Mouse (Mus musculus): ENCODE measurements around the gene Gm8773.

Gene Gm8773

GRCm38 (mm10) chr5:5573749-5574317, at the start of gene Gm8773:
Gm8773 (plus strand) TSS chr5:5573799.
- DNase-seq (ENCODE audit: low spot score in 2 of 2), result peak in 1 of 2 experiments; percentile 14

DNA sequence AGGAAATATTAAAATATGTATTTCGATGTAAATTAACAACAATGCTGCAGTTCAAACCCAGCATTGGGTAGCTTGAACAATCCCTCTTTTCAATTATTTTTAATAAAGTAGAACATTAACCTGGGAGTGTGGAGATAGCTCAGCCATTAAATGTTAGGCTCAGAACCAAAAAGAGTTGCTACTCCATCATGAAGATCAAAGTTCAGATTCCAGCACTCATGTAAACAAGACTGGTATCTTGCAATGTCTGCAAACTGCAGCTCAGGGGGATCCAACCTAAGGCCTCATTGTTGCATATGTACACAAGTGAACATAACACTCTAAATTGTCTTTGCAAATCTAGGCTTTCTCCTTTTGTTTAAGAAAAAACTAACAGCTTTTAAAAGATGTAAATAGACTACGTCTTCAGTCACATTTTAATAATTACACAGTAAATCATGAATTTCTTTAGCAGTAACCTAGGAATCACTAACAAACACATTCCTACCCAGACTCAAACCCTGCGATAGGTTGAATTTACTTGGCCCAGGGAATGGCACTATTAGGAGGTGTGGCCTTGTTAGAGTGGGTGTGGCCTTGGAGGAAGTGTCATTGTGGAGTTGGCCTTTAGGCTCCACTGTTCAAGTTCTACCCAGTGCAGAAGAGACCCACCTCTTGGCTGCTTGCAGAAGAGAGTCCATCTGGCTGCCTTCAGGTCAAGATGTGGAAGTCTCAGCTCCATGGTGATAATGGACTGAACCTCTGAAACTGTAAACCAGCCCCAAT, 39.8 kb upstream of the Gm8773 start:
- no peak for DNase-seq (ENCODE audit: low spot score in 2 of 2)

DNA sequence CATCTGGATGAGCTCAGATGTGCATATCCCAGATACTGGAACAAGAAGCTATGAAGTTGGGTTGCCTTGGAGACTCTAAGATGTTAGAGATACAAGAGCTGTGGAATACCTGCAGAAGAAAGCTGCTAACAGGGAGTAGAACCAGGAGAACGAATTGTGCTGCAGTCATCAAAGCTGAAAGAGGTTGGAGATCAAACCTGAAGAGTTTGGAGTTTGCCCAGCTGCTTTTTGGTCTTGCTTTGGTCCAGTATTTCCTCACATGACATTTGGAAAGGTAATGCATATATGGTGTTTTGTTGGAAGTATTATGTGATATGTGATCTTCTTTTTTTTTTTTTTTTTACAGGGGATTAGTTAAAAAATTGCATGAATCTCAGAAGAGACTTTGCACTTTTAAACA, 37.5 kb upstream of the Gm8773 start:
- DNase-seq (ENCODE audit: low spot score in 2 of 2), result no peak

DNA sequence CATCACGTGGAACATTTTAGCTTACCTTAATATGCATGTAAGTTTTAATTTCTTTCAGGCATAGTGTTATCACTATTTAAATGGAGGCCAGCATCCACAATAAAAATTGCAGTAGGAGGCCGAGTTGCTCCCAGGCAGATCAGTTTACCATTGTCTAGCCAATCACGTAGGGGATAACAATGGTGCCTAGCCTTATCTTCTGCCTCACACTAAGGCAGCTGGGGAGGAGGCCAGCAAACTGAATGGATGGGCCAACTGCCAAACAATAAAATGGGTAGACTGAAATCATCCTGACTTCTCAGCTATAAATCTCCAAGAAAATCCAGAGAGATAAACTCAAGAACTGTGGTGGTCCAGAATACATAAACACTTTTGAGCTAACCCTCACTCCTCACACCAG, 33.8 kb upstream of the Gm8773 start:
- no peak for DNase-seq (ENCODE audit: low spot score in 2 of 2)

GRCm38 (mm10) chr5:5540385-5540784, 33.2 kb upstream of the Gm8773 start:
- DNase-seq (ENCODE audit: low spot score in 2 of 2), result no peak

- no peak for DNase-seq (ENCODE audit: low spot score in 2 of 2)
These were observed 22.5 kb upstream of the Gm8773 start for GRCm38 (mm10) chr5:5551110-5551509.

- peak; percentile 91 to 94 for DNase-seq (ENCODE audit: low spot score in 2 of 2)
These were observed 14.4 kb upstream of the Gm8773 start, which contains the start of gene Gtpbp10 for GRCm38 (mm10) chr5:5559079-5559740. Gtpbp10 (minus strand) TSS chr5:5559538.

DNA sequence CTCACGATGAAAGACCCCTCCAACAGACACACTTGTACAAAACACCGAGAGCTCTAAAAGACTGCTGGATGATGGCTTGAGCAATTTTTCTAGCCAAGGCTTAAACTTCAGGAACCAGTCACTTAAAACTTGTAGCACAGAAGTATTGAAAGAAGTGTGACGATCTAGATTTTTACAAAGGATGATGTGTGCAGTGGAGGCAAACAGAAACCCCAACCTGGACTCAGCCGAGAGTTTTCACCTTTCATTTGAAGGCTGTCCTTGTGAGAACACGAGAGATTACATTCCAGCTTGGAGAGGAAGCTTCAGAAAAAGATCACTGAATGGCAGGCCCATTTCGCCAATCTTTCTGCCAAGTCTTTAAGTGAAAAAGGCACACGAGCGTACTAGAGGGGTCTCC, 13.8 kb upstream of the Gm8773 start:
- no peak for DNase-seq (ENCODE audit: low spot score in 2 of 2)

DNA sequence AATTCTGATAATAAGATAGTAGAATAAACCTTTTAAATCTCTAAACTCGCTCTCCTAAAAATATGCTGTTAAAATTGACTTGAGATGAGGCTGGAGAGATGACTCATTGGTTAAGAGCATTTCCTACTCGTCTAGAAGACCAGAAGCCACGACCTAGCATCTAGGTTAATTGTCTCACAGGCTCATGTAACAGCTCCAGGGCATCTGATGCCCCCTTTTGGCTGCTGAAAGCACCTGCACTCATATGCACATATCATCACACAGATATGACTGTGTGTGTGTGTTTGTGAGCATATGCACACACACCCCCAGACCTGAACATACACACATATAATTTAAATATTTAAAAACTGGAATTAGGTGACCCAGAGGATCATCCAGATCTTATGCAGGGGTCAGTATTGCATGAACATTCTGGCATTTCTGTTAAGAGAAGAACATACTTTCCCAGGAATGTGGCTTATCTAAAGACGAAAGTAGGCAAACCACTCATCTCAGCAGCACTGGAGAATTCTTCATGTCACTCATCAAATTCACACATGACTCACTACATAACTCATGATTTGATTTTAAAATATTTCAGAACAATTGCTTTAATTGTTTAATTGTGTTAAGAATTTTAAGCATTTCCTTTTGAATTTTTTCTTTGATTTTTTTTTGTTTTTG, 12.4 kb upstream of the Gm8773 start:
- DNase-seq (ENCODE audit: low spot score in 2 of 2), result no peak

DNA sequence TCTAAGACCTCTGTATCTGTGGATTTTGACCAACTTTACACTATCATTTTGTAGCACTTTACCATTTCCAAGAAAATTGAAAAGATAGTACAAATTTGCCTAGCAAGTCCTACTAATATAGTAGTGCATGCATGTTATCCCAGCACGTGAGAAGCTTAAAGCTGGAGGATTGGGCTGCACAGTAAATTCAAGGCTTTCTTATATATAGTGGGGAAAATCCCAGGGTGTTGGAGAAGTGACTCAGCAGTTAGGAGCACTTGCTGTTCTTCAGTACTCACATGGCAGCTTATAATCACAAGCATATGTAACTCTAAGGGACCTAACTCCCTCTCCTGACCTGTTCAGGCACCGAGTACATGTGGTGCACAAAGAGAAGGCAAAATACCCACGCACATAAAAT, 11.2 kb upstream of the Gm8773 start:
- no peak for DNase-seq (ENCODE audit: low spot score in 2 of 2)

- no peak for DNase-seq (ENCODE audit: low spot score in 2 of 2)
These were observed 14.1 kb downstream of the Gm8773 start for GRCm38 (mm10) chr5:5587686-5588085.

DNA sequence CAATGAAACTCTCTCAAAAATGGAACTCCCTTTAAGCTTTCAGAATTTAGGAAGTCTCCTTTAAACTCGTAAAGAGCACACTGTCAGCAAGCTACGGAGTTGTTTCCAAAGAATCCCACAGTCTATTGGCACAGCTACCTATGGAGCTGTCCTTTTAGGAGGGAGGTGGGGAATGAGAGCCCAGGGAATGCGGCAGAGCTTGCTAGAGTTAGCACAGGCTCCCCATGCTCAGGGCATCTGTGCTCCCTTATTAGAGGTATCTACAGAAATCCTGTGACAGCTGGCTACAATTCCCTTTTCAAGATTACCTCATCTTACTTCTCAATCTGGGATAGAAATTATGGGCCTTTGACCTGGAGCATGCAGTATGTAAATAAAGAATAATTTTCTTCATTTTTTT, 36.9 kb downstream of the Gm8773 start:
- no peak for DNase-seq (ENCODE audit: low spot score in 2 of 2)

DNA sequence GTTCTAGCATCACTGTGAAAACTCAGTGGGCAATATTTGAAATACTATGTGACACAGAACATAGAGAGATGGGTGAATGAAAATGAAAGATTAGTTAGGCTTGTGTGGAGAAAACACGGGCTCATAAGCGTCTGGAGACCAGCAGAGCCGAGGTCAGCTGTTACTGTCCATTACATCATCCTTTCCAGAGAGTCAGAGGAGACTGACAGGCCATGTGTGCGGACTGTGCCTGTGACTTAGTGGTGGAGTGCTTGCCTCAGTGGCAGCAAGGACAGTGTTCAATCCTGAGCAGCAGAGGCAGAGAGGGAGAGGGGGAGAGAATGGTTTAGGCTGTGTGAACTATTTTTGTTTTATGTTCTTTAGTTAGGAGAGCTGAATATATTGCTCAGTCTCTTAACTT, 44.7 kb downstream of the Gm8773 start:
- DNase-seq (ENCODE audit: low spot score in 2 of 2), result no peak

DNA sequence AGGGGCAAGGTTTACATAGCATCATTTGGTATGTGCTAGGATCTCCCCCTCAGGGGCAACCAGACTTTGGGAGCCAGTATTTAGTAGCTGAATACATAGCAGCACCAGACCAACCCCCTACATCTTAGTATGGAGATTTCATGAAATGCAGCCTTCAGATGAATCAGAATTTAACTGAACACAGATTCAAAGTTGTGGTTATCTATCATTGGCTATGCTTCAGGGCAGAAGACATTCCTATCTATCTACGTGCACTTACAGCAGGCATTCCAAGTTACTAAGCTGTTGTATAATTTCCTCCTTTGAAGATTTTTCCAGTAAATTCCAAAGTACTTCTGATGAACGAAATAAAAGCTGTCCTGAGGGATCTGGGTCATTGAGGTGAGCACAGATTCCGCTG, 51.9 kb downstream of the Gm8773 start:
- no peak for DNase-seq (ENCODE audit: low spot score in 2 of 2)
